In genomic region chr3:138118831-138119230, GRCm38 (mm10) we compare ENCODE assay signal across 16 mouse cellular contexts. TPM values are rescaled to one million over a fixed set of nuclear protein-coding genes. Genes with fewer than 3 reads are reported as not detected.
DNase-seq lines count a peak whose midpoint lies in the region; ATAC-seq and TF ChIP-seq lines count a peak whose summit lies in the region.
"Had no signal": no experiment of that assay in that cellular context is flagged by ENCODE, and none has a peak within 500 bp of the region (broad histone marks: within the 10 kb centered on the region; RNA-seq: fewer than 3 reads in every experiment).

No protein-coding gene starts in this region.

- H3K79me2 ChIP-seq in myocyte (ENCODE audit: control insufficient read depth, insufficient read depth) = no peaks in the 10 kb centered on the region

- no peak overlapping the region for H3ac ChIP-seq in myocyte (ENCODE audit: control insufficient read depth, insufficient read length)

- peak overlapping the region; percentile 1; the same call in 1 of the 2 replicates for H3K4me3 ChIP-seq in kidney, adult 2 months (ENCODE audit: insufficient read depth, low read depth, low read length)
- H3K4me3 ChIP-seq in myocyte = no peak overlapping the region
- H3K4me3 ChIP-seq: forebrain, embryonic 15.5 days had no signal

- 66% methylated on average over 14 of the region's 14 CpGs for WGBS in kidney, adult 2 months

- peak; percentile 20 for ATAC-seq in CD4-positive, CD25-positive, alpha-beta regulatory T cell, adult 4 months
- ATAC-seq in megakaryocyte-erythroid progenitor cell, adult 5-6 weeks (replicated peaks; ENCODE audit: low FRiP score, low TSS enrichment, poor library complexity, severe bottlenecking) = no peak
- ATAC-seq: forebrain, embryonic 15.5 days had no signal

- TF ChIP-seq CTCF in kidney, adult 2 months (conservative IDR thresholded peaks at IDR 0.05; ENCODE audit: insufficient read depth, insufficient read length, low read depth, low read length) = no peak

- no peak for DNase-seq in kidney, adult 2 months
- no peak for DNase-seq in kidney, postnatal 14 days
- peak; percentile 27 for DNase-seq in brain, adult 2 months (ENCODE audit: low read depth, low spot score)
- DNase-seq in ovary, postnatal 10 days (ENCODE audit: low spot score) = no peak
- DNase-seq: cerebellum, postnatal 14 days; gastrocnemius, postnatal 36 days; layer of hippocampus, postnatal 36 days; lung, adult 18-20 months; midbrain, embryonic 14.5 days had no signal

- no peaks in the 10 kb centered on the region for H3K36me3 ChIP-seq in kidney, adult 2 months (ENCODE audit: control insufficient read depth, insufficient read depth, low read length)
- no peaks in the 10 kb centered on the region for H3K36me3 ChIP-seq in myocyte (ENCODE audit: control insufficient read depth, insufficient read depth)
- H3K36me3 ChIP-seq: forebrain, embryonic 15.5 days; G1E had no signal

- peak overlapping the region; percentile 66 for H3K4me2 ChIP-seq in myocyte (ENCODE audit: low read depth)
- H3K4me2 ChIP-seq: forebrain, embryonic 15.5 days had no signal

- TF ChIP-seq POLR2A in kidney, adult 2 months (IDR thresholded peaks at IDR 0.05; ENCODE audit: low read depth, low read length) = no peak
- TF ChIP-seq POLR2A in myocyte (IDR thresholded peaks at IDR 0.05; ENCODE audit: insufficient read length, low read depth) = no peak

- no peaks in the 10 kb centered on the region for H3K27me3 ChIP-seq in kidney, adult 2 months (replicated peaks; ENCODE audit: control insufficient read depth, insufficient read depth, low read length)
- H3K27me3 ChIP-seq in myocyte (ENCODE audit: control insufficient read depth, insufficient read depth, insufficient read length) = no peaks in the 10 kb centered on the region
- H3K27me3 ChIP-seq: forebrain, embryonic 15.5 days had no signal

- H3K4me1 ChIP-seq in kidney, adult 2 months (ENCODE audit: control insufficient read depth, insufficient read depth, low read length) = no peaks in the 10 kb centered on the region
- H3K4me1 ChIP-seq: forebrain, embryonic 15.5 days had no signal

- no peak overlapping the region for H3K27ac ChIP-seq in kidney, adult 2 months (ENCODE audit: insufficient read depth, low read depth, low read length)
- H3K27ac ChIP-seq: forebrain, embryonic 15.5 days had no signal

TF ChIP-seq in myocyte, 11 proteins besides CTCF, POLR2A, EP300 and RAD21:
- peak in 1 of 3 experiments; percentile 41 for TF ChIP-seq MYOD1 (IDR thresholded peaks at IDR 0.05; ENCODE audit: control insufficient read depth in 1 of 3, insufficient read length in 2 of 3, low read depth in 2 of 3)
- no peak for TF ChIP-seq POLR2AphosphoS2 (IDR thresholded peaks at IDR 0.05; ENCODE audit: insufficient read length, low read depth)
- TF ChIP-seq MYOG (IDR thresholded peaks at IDR 0.05; ENCODE audit: control insufficient read depth in 1 of 3, insufficient read depth in 1 of 3, insufficient read length in 2 of 3, low read depth in 2 of 3) = peak in 1 of 3 experiments; percentile 59

RNA-seq across cellular contexts. Expression of gene Trmt10a, which starts 24.4 kb away (rescaled TPM):
- polyA plus RNA-seq in kidney, adult 2 months (2012; rRNA removed) = 1.5 and 2.0 TPM in 2 replicates
- polyA plus RNA-seq in CD4-positive, CD25-positive, alpha-beta regulatory T cell, adult 4 months (2017; shearing (Covaris generic)) = 1 to 10 TPM; 7.4 to 8.7 TPM
- polyA plus RNA-seq in myocyte (2012; fragmentation: generic; extraction: Trizol) = 6.3 TPM
- total RNA-seq in megakaryocyte-erythroid progenitor cell, adult 5-6 weeks (2014; fragmentation: Nextera tagmentation) = 4.4 and 7.3 TPM in 2 replicates
- total RNA-seq in megakaryocyte-erythroid progenitor cell, adult 5-6 weeks (2017) = 8.5 and 30.6 TPM in 2 replicates

RNA-seq across cellular contexts. Expression of gene Mttp, which starts 25.9 kb away (rescaled TPM):
- polyA plus RNA-seq in kidney, adult 2 months (2012; rRNA removed) = 6.0 and 6.9 TPM in 2 replicates
- 1 to 10 TPM; 5.5 to 7.1 TPM for polyA plus RNA-seq in CD4-positive, CD25-positive, alpha-beta regulatory T cell, adult 4 months (2017; shearing (Covaris generic))
- 4.1 TPM for polyA plus RNA-seq in myocyte (2012; fragmentation: generic; extraction: Trizol)
- 1.2 and 3.3 TPM in 2 replicates for total RNA-seq in megakaryocyte-erythroid progenitor cell, adult 5-6 weeks (2014; fragmentation: Nextera tagmentation)
- 2.7 and 3.4 TPM in 2 replicates for total RNA-seq in megakaryocyte-erythroid progenitor cell, adult 5-6 weeks (2017)

RNA-seq across cellular contexts. Expression of gene Gm5105, which starts 51.6 kb away (rescaled TPM):
- 0.08 TPM in 1 of 2 replicates, not detected in the other for polyA plus RNA-seq in kidney, adult 2 months (2012; rRNA removed)
- not detected for polyA plus RNA-seq in CD4-positive, CD25-positive, alpha-beta regulatory T cell, adult 4 months (2017; shearing (Covaris generic))
- polyA plus RNA-seq in myocyte (2012; fragmentation: generic; extraction: Trizol) = 0.24 TPM
- total RNA-seq in megakaryocyte-erythroid progenitor cell, adult 5-6 weeks (2014; fragmentation: Nextera tagmentation) = not detected in 2 replicates
- not detected in 2 replicates for total RNA-seq in megakaryocyte-erythroid progenitor cell, adult 5-6 weeks (2017)
- polyA plus RNA-seq: G1E; limb, embryonic 11.5 days; midbrain, embryonic 14.5 days; testis, adult 2 months had no signal

RNA-seq across cellular contexts. Expression of gene 1110002E22Rik, which starts 54.0 kb away (rescaled TPM):
- 0.01 and 0.42 TPM in 2 replicates for polyA plus RNA-seq in kidney, adult 2 months (2012; rRNA removed)
- polyA plus RNA-seq in CD4-positive, CD25-positive, alpha-beta regulatory T cell, adult 4 months (2017; shearing (Covaris generic)) = not detected
- polyA plus RNA-seq in myocyte (2012; fragmentation: generic; extraction: Trizol) = 22.3 TPM
- not detected in 2 replicates for total RNA-seq in megakaryocyte-erythroid progenitor cell, adult 5-6 weeks (2014; fragmentation: Nextera tagmentation)
- total RNA-seq in megakaryocyte-erythroid progenitor cell, adult 5-6 weeks (2017) = not detected in 2 replicates
